Mouse (Mus musculus): ENCODE results near the gene Ppfia3.

DNA sequence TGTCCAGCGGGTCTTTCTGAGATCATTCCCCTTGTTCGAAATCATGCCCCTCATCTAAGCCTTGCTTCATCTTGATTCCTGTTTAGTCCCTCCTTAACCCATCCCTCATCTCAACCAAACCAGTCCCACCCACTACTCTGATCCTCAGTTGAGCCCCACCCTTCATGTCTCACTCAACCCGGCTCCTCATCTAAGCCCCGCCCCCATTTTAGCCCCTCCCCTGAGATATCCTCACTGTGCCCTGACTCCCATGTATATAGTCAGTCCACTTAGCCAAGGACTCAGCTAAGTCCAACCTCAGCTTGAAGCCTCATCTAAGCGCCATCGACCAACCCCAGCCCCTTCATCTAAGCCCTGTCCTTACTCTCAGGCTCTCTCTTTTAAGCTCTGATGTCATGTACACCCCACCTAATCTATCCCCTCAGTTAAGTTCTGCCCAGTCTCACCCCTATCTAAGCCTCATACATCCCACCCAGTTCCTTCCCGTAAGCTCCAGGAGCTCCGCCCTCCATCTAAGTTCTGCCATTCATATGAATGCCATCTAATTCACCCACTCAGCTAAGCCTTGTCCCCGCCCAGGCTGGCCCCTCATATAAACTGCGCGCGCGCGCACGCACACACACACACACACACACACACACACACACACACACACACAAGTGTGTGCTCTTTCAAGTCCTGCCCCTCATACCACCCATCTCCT, 11.3 kb downstream of the Ppfia3 start:
- TF ChIP-seq POLR2A (IDR thresholded peaks at IDR 0.05; ENCODE audit: borderline replicate concordance, control insufficient read depth, low read depth, low read length) = no peak
- no peak for TF ChIP-seq CTCF (IDR thresholded peaks at IDR 0.05; ENCODE audit: control insufficient read depth, insufficient read depth, low read length)

Data from bone marrow, adult 2 months (tissue).